Mouse (Mus musculus) kidney, postnatal 0 days (tissue): Measurements from ENCODE around the gene Katnb1. TPM values are rescaled to one million over a fixed set of nuclear protein-coding genes. Genes with fewer than 3 reads are reported as not detected.
A peak's percentile ranks its signal among the peaks of the same experiment; 100 is the strongest.

Experiments
- ATAC-seq: fragments of 200-750 bp; cut with Nextera tagmentation; replicated peaks from 2 replicates; pipeline ENCODE4 v1.8.0; 2017; ENCODE audit warnings: low read depth, moderate number of reproducible peaks, moderate TSS enrichment, moderate library complexity; ENCODE audit not compliant: low FRiP score
- DNase-seq: peaks from one replicate; pipeline ENCODE4 v3.0.0-alpha.2; 2016; ENCODE audit warnings: low spot score
- H3K27ac ChIP-seq: fragments of 300-500 bp; sonication (generic); 2 replicates; pipeline ENCODE4 v1.5.1; 2014; ENCODE audit warnings: mild to moderate bottlenecking
- H3K27me3 ChIP-seq: fragments of 300-500 bp; sonication (generic); 2 replicates; pipeline ENCODE4 v1.6.1; 2014; ENCODE audit warnings: low read length, mixed read lengths; ENCODE audit not compliant: insufficient read depth
- H3K36me3 ChIP-seq: fragments of 300-500 bp; sonication (generic); 2 replicates; pipeline ENCODE4 v1.6.1; 2014; ENCODE audit warnings: low read length, mixed read lengths; ENCODE audit not compliant: insufficient read depth
- H3K4me1 ChIP-seq: fragments of 300-500 bp; sonication (generic); replicated peaks from 2 replicates; pipeline ENCODE4 v1.6.1; 2014; ENCODE audit warnings: antibody characterized with exemption, low read length, mixed read lengths; ENCODE audit not compliant: insufficient read depth
- H3K4me2 ChIP-seq: fragments of 300-500 bp; sonication (generic); 2 replicates; pipeline ENCODE4 v1.6.1; 2014; ENCODE audit warnings: mild to moderate bottlenecking, low read length, moderate library complexity, mixed read lengths
- H3K4me3 ChIP-seq: fragments of 300-500 bp; sonication (generic); replicated peaks from 2 replicates; pipeline ENCODE4 v1.5.1; 2014; ENCODE audit warnings: low read depth, low read length
- H3K9ac ChIP-seq: fragments of 300-500 bp; sonication (generic); 2 replicates; pipeline ENCODE4 v1.6.1; 2014; ENCODE audit warnings: low read depth, low read length
- H3K9me3 ChIP-seq: fragments of 300-500 bp; sonication (generic); replicated peaks from 2 replicates; pipeline ENCODE4 v1.6.1; 2016; ENCODE audit warnings: low read length, inconsistent platforms, mixed read lengths
- CTCF ChIP-seq: IDR thresholded peaks from 2 replicates; pipeline ENCODE4 v1.5.1; 2016; ENCODE audit warnings: antibody characterized with exemption, low read depth, mild to moderate bottlenecking, moderate library complexity
- WGBS: fragments of 180-500 bp; shearing (Covaris S2); extraction: QIAGEN DNeasy Blood & Tissue Kit; methylation state at CpG from one replicate; pipeline ENCODE4 v1.1.7; 2014; 5-methylcytosine and 5-hydroxymethylcytosine counted together
- polyA plus RNA-seq: library from polyadenylated mRNA; unstranded; fragments of >200 nt; fragmentation: Nextera tagmentation; extraction: Ambion mirVana; gene quantifications from 2 replicates; pipeline ENCODE4 v1.2.1, GENCODE M21; 2015

The Katnb1 gene
- polyA plus RNA-seq, 1 experiment from 2014 or later: 21.2 TPM

- peak overlapping the region; percentile 58; the same call in 1 of the 2 replicates for H3K4me3 ChIP-seq
- H3K9ac ChIP-seq: no peak overlapping the region; the same call in 1 of the 2 replicates
- H3K27me3 ChIP-seq: no peaks in the 10 kb centered on the region
- H3K36me3 ChIP-seq: no peaks in the 10 kb centered on the region
- peak overlapping the region; percentile 81 for H3K4me2 ChIP-seq
- H3K4me1 ChIP-seq: peaks cover 41% of the 10 kb centered on the region
- ATAC-seq (no peak), DNase-seq (no peak)
- H3K27ac ChIP-seq: peak overlapping the region; percentile 88
- TF ChIP-seq CTCF: no peak
- WGBS: 80% methylated on average over 1 of the region's 1 CpGs
- no peaks in the 10 kb centered on the region for H3K9me3 ChIP-seq
These were observed 60.0 kb downstream of the Katnb1 start for GRCm38 (mm10) chr8:95141026-95141425.

GRCm38 (mm10) chr8:95141469-95142074 is 60.6 kb downstream of the Katnb1 start:
- peak; percentile 3; the same call in 1 of the 2 replicates for ATAC-seq
- Histone ChIP-seq H3K4me1 (peaks cover 41% of the 10 kb centered on the region), H3K4me3 (peak overlapping the region; percentile 58), H3K9ac (peak overlapping the region; percentile 76), H3K27ac (peak overlapping the region; percentile 88), H3K4me2 (peak overlapping the region; percentile 81), H3K27me3 (no peaks in the 10 kb centered on the region), H3K9me3 (no peaks in the 10 kb centered on the region), H3K36me3 (no peaks in the 10 kb centered on the region)
- under 1% methylated on average over 6 of the region's 6 CpGs for WGBS
- DNase-seq: peak; percentile 95
- no peak for TF ChIP-seq CTCF

GRCm38 (mm10) chr8:95142075-95142831 is 61.3 kb downstream of the Katnb1 start:
- peak overlapping the region; percentile 76 for H3K9ac ChIP-seq
- 1% methylated on average over 50 of the region's 66 CpGs for WGBS
- peak; percentile 75 for DNase-seq
- peak overlapping the region; percentile 81 for H3K4me2 ChIP-seq
- TF ChIP-seq CTCF: no peak
- H3K27ac ChIP-seq: peak overlapping the region; percentile 88
- no peaks in the 10 kb centered on the region for H3K36me3 ChIP-seq
- ATAC-seq: peak; percentile 61
- peak overlapping the region; percentile 58 for H3K4me3 ChIP-seq
- H3K27me3 ChIP-seq: no peaks in the 10 kb centered on the region
- no peaks in the 10 kb centered on the region for H3K9me3 ChIP-seq
- H3K4me1 ChIP-seq: peaks cover 35% of the 10 kb centered on the region

- H3K27ac ChIP-seq: peak overlapping the region; percentile 88
- no peaks in the 10 kb centered on the region for H3K9me3 ChIP-seq
- DNase-seq (peak; percentile 31), ATAC-seq (no peak)
- H3K36me3 ChIP-seq: no peaks in the 10 kb centered on the region
- no peaks in the 10 kb centered on the region for H3K27me3 ChIP-seq
- no peak overlapping the region for H3K9ac ChIP-seq
- no peak for TF ChIP-seq CTCF
- peak overlapping the region; percentile 58 for H3K4me3 ChIP-seq
- H3K4me1 ChIP-seq: peaks cover 26% of the 10 kb centered on the region
- 20% methylated on average over 17 of the region's 17 CpGs for WGBS
- peak overlapping the region; percentile 81 for H3K4me2 ChIP-seq
These were observed 62.2 kb downstream of the Katnb1 start for GRCm38 (mm10) chr8:95142985-95143804.

- H3K27me3 ChIP-seq: no peaks in the 10 kb centered on the region
- TF ChIP-seq CTCF: no peak
- no peaks in the 10 kb centered on the region for H3K36me3 ChIP-seq
- H3K4me1 ChIP-seq: peaks cover 20% of the 10 kb centered on the region
- H3K4me2 ChIP-seq: no peak overlapping the region
- ATAC-seq (no peak), DNase-seq (no peak)
- peak overlapping the region; percentile 88 for H3K27ac ChIP-seq
- 75% methylated on average over 6 of the region's 6 CpGs for WGBS
- no peak overlapping the region for H3K4me3 ChIP-seq
- no peaks in the 10 kb centered on the region for H3K9me3 ChIP-seq
- H3K9ac ChIP-seq: no peak overlapping the region
These were observed 63.0 kb downstream of the Katnb1 start for GRCm38 (mm10) chr8:95143805-95144630.
